Mouse (Mus musculus): Measurements from ENCODE around the gene Car5a. TPM values are rescaled to one million over a fixed set of nuclear protein-coding genes. Genes with fewer than 3 reads are reported as not detected.

Gene Car5a
- total RNA-seq, 1 experiment, result 0.18 TPM

DNA sequence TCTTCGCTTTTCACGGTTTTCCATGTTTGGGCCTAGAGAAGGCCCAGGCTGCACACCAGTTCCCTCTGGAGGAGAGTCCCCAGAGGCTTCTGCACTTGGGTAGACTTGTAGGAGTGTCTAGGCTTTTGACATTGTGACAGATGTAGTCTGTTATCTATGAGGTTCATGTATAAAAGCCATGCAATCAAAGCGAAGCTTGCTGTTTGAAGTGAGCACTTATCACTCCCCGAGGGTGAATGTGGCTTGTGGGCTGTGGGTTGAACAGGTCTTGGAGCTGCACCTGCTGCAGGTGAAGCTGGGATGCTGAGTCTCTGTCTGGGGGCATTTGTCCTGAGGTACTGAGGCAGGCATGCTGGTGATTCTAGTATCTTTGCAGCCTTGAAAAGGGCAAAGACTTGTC is 23.8 kb upstream of the Car5a start:
- DNase-seq (ENCODE audit: low read depth, low spot score), result no peak
- Histone ChIP-seq H3K4me3 (ENCODE audit: insufficient read depth in 1 of 2, low read depth in 1 of 2, low read length in 2 of 2, poor library complexity in 1 of 2, severe bottlenecking in 1 of 2) (no peak overlapping the region), H3K36me3 (ENCODE audit: control insufficient read depth, insufficient read depth, low read length, poor library complexity, severe bottlenecking) (peaks cover 5% of the 10 kb centered on the region; the same call in 1 of the 2 replicates), H3K9ac (ENCODE audit: insufficient read depth, low read depth, low read length, poor library complexity, severe bottlenecking) (no peak overlapping the region), H3K4me1 (ENCODE audit: control insufficient read depth in 2 of 2, insufficient read depth in 2 of 2, low read length in 2 of 2, poor library complexity in 1 of 2) (peaks cover 4 to 16% of the 10 kb centered on the region in 2 experiments), H3K9me3 (ENCODE audit: control insufficient read depth, insufficient read depth, low read depth, low read length) (no peaks in the 10 kb centered on the region), H3K27ac (ENCODE audit: insufficient read depth, low read depth, low read length, poor library complexity, severe bottlenecking) (no peak overlapping the region)
- in situ Hi-C loops (cut with MboI; ENCODE audit: low sequenced_read_pairs in 2 of 2, unreplicated experiment in 2 of 2), result no loop called here
- TF ChIP-seq ZC3H11A (IDR thresholded peaks at IDR 0.05; ENCODE audit: borderline replicate concordance, low read depth, low read length) (no peak), MAFK (IDR thresholded peaks at IDR 0.05; ENCODE audit: insufficient read depth, low read depth, low read length) (no peak), CHD2 (IDR thresholded peaks at IDR 0.05; ENCODE audit: low read depth, low read length) (no peak)

DNA sequence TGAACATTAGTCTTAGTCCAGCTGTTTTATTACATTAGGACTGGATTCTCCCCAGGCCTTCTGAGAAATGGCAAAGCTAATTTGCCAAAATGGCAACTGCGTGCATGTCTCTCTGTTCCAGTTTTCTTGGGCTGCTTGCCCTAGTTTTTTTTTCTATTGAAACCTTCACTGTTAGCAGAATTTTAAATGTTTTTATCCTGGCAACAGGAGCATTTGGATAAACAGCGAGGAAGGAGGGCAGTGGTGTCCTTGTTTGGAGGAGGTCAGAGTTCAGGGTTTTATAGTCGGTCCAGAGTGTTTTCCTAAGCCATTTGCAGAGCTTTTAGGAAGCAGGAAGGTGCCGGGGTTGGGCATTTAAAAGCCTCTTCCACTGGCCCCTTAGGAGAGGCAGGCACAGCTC is 23.3 kb upstream of the Car5a start:
- DNase-seq (ENCODE audit: low read depth, low spot score), result no peak
- Histone ChIP-seq H3K36me3 (ENCODE audit: control insufficient read depth, insufficient read depth, low read length, poor library complexity, severe bottlenecking) (peaks cover 5% of the 10 kb centered on the region; the same call in 1 of the 2 replicates), H3K4me3 (ENCODE audit: insufficient read depth in 1 of 2, low read depth in 1 of 2, low read length in 2 of 2, poor library complexity in 1 of 2, severe bottlenecking in 1 of 2) (no peak overlapping the region), H3K9me3 (ENCODE audit: control insufficient read depth, insufficient read depth, low read depth, low read length) (no peaks in the 10 kb centered on the region), H3K9ac (ENCODE audit: insufficient read depth, low read depth, low read length, poor library complexity, severe bottlenecking) (no peak overlapping the region), H3K27ac (ENCODE audit: insufficient read depth, low read depth, low read length, poor library complexity, severe bottlenecking) (no peak overlapping the region), H3K4me1 (ENCODE audit: control insufficient read depth in 2 of 2, insufficient read depth in 2 of 2, low read length in 2 of 2, poor library complexity in 1 of 2) (peaks cover 4 to 16% of the 10 kb centered on the region in 2 experiments)
- no peak for TF ChIP-seq MAFK (IDR thresholded peaks at IDR 0.05; ENCODE audit: insufficient read depth, low read depth, low read length)
- TF ChIP-seq ZC3H11A (IDR thresholded peaks at IDR 0.05; ENCODE audit: borderline replicate concordance, low read depth, low read length), result no peak
- TF ChIP-seq CHD2 (IDR thresholded peaks at IDR 0.05; ENCODE audit: low read depth, low read length), result no peak
- TF ChIP-seq HCFC1 (IDR thresholded peaks at IDR 0.05; ENCODE audit: borderline replicate concordance, insufficient read depth, low read length), result no peak
- TF ChIP-seq ZNF384 (IDR thresholded peaks at IDR 0.05; ENCODE audit: low read depth, low read length), result no peak
- in situ Hi-C loops (cut with MboI; ENCODE audit: low sequenced_read_pairs in 2 of 2, unreplicated experiment in 2 of 2), result no loop called here

GRCm38 (mm10) chr8:121966714-121967448 is 22.2 kb upstream of the Car5a start:
- TF ChIP-seq ZC3H11A (IDR thresholded peaks at IDR 0.05; ENCODE audit: borderline replicate concordance, low read depth, low read length), result no peak
- no peak for TF ChIP-seq CHD2 (IDR thresholded peaks at IDR 0.05; ENCODE audit: low read depth, low read length)
- no peak for TF ChIP-seq MAFK (IDR thresholded peaks at IDR 0.05; ENCODE audit: insufficient read depth, low read depth, low read length)
- TF ChIP-seq ZNF384 (IDR thresholded peaks at IDR 0.05; ENCODE audit: low read depth, low read length), result no peak
- no peak for TF ChIP-seq HCFC1 (IDR thresholded peaks at IDR 0.05; ENCODE audit: borderline replicate concordance, insufficient read depth, low read length)
- in situ Hi-C loops (cut with MboI; ENCODE audit: low sequenced_read_pairs in 2 of 2, unreplicated experiment in 2 of 2), result no loop called here
- peak overlapping the region; percentile 33; the same call in 1 of the 2 replicates for H3K9ac ChIP-seq (ENCODE audit: insufficient read depth, low read depth, low read length, poor library complexity, severe bottlenecking)
- no peaks in the 10 kb centered on the region for H3K9me3 ChIP-seq (ENCODE audit: control insufficient read depth, insufficient read depth, low read depth, low read length)
- H3K4me1 ChIP-seq (ENCODE audit: control insufficient read depth in 2 of 2, insufficient read depth in 2 of 2, low read length in 2 of 2, poor library complexity in 1 of 2), result peaks cover 4 to 16% of the 10 kb centered on the region in 2 experiments
- DNase-seq (ENCODE audit: low read depth, low spot score), result no peak
- H3K4me3 ChIP-seq (ENCODE audit: insufficient read depth in 1 of 2, low read depth in 1 of 2, low read length in 2 of 2, poor library complexity in 1 of 2, severe bottlenecking in 1 of 2), result 0 out of 4 replicates have a peak overlapping the region, but pooled peaks have one; percentile 1 to 17
- peaks cover 5% of the 10 kb centered on the region; the same call in 1 of the 2 replicates for H3K36me3 ChIP-seq (ENCODE audit: control insufficient read depth, insufficient read depth, low read length, poor library complexity, severe bottlenecking)
- peak overlapping the region; percentile 15 for H3K27ac ChIP-seq (ENCODE audit: insufficient read depth, low read depth, low read length, poor library complexity, severe bottlenecking)

GRCm38 (mm10) chr8:121966110-121966509 is 21.4 kb upstream of the Car5a start:
- DNase-seq (ENCODE audit: low read depth, low spot score), result no peak
- in situ Hi-C loops (cut with MboI; ENCODE audit: low sequenced_read_pairs in 2 of 2, unreplicated experiment in 2 of 2), result no loop called here
- TF ChIP-seq ZNF384 (IDR thresholded peaks at IDR 0.05; ENCODE audit: low read depth, low read length) (no peak), HCFC1 (IDR thresholded peaks at IDR 0.05; ENCODE audit: borderline replicate concordance, insufficient read depth, low read length) (no peak), MAFK (IDR thresholded peaks at IDR 0.05; ENCODE audit: insufficient read depth, low read depth, low read length) (no peak), ZC3H11A (IDR thresholded peaks at IDR 0.05; ENCODE audit: borderline replicate concordance, low read depth, low read length) (no peak), CHD2 (IDR thresholded peaks at IDR 0.05; ENCODE audit: low read depth, low read length) (no peak)
- H3K4me1 ChIP-seq (ENCODE audit: control insufficient read depth in 2 of 2, insufficient read depth in 2 of 2, low read length in 2 of 2, poor library complexity in 1 of 2), result peaks cover 4 to 16% of the 10 kb centered on the region in 2 experiments
- H3K27ac ChIP-seq (ENCODE audit: insufficient read depth, low read depth, low read length, poor library complexity, severe bottlenecking), result no peak overlapping the region
- no peaks in the 10 kb centered on the region for H3K9me3 ChIP-seq (ENCODE audit: control insufficient read depth, insufficient read depth, low read depth, low read length)
- no peak overlapping the region for H3K4me3 ChIP-seq (ENCODE audit: insufficient read depth in 1 of 2, low read depth in 1 of 2, low read length in 2 of 2, poor library complexity in 1 of 2, severe bottlenecking in 1 of 2)
- H3K9ac ChIP-seq (ENCODE audit: insufficient read depth, low read depth, low read length, poor library complexity, severe bottlenecking), result 0 out of 2 replicates have a peak overlapping the region, but pooled peaks have one; percentile 33
- peaks cover 5% of the 10 kb centered on the region; the same call in 1 of the 2 replicates for H3K36me3 ChIP-seq (ENCODE audit: control insufficient read depth, insufficient read depth, low read length, poor library complexity, severe bottlenecking)
